26 mouse cellular contexts compared by ENCODE assay signal in the genomic region with DNA sequence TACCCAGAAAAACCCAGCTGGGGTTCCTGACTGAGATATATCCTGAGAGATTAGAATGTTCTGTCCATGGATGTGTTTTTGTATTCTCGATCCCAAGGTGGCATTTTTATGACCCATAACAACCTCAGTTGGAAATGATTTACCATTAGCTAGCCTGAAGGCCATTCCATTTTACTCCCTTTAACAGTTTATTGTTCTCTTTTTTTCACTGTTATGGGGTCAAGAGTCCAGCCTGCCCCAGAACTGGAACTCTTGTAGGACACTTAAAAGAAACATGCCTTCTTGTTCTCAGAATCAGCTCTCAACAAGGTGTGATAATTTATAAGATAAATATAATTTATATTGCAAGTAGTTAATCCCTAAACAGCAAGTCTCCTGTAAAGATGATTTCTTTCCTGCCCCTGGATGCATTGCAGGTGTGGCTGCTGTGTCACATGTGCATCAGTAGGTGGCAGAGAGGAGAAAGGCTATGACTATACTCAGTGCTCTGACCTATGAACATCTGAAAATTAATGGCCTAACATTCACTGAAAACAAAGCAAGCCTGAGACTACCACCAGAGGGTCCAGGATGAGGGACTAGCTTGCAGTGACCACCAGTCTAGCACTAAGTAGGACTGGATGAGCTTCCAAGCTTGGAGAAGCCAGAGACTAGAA.
A peak's percentile ranks its signal among the peaks of the same experiment; 100 is the strongest.
DNase-seq lines count a peak whose midpoint lies in the region; ATAC-seq and TF ChIP-seq lines count a peak whose summit lies in the region.
"Had no signal": no experiment of that assay in that cellular context is flagged by ENCODE, and none has a peak within 500 bp of the region (broad histone marks: within the 10 kb centered on the region; RNA-seq: fewer than 3 reads in every experiment).

No protein-coding gene starts in this region.

- no peak overlapping the region for H3K9ac ChIP-seq in intestine, embryonic 15.5 days
- no peak overlapping the region for H3K9ac ChIP-seq in kidney, embryonic 15.5 days
- H3K9ac ChIP-seq: embryonic facial prominence, embryonic 13.5 days; forebrain, postnatal 0 days; limb, embryonic 12.5 days; lung, embryonic 15.5 days had no signal

- no peak; the same call in 1 of the 2 replicates for TF ChIP-seq CTCF in kidney, adult 2 months (conservative IDR thresholded peaks at IDR 0.05; ENCODE audit: insufficient read depth, insufficient read length, low read depth, low read length)

- H3K9me3 ChIP-seq in intestine, embryonic 15.5 days = no peaks in the 10 kb centered on the region
- H3K9me3 ChIP-seq in kidney, embryonic 15.5 days (replicated peaks) = no peaks in the 10 kb centered on the region
- H3K9me3 ChIP-seq: embryonic facial prominence, embryonic 13.5 days; forebrain, embryonic 10.5 days; hindbrain, embryonic 10.5 days; limb, embryonic 12.5 days; lung, embryonic 15.5 days; midbrain, embryonic 10.5 days had no signal

- no peak overlapping the region for H3K4me2 ChIP-seq in intestine, embryonic 15.5 days (replicated peaks)
- H3K4me2 ChIP-seq in kidney, embryonic 15.5 days = no peak overlapping the region
- H3K4me2 ChIP-seq: embryonic facial prominence, embryonic 13.5 days; limb, embryonic 12.5 days; liver, embryonic 11.5 days; lung, embryonic 15.5 days had no signal

- DNase-seq in kidney, adult 2 months = peak; percentile 78
- DNase-seq in kidney, postnatal 4 days = no peak
- DNase-seq in large intestine, adult 2 months (ENCODE audit: low read depth, low spot score) = peak; percentile 61
- no peak for DNase-seq in right cerebral cortex, postnatal 25 days
- no peak for DNase-seq in testis, postnatal 14 days (ENCODE audit: low spot score)
- DNase-seq: adrenal gland, postnatal 25 days; cerebellum, adult 11-12 months; cerebellum, postnatal 10 days; forebrain, postnatal 0 days; heart, postnatal 14 days; layer of hippocampus, adult 9-11 months; right cerebral cortex, adult 18-20 months; right cerebral cortex, postnatal 4 days; thymus, postnatal 4 days had no signal

- TF ChIP-seq POLR2A in kidney, adult 2 months (IDR thresholded peaks at IDR 0.05; ENCODE audit: low read depth, low read length) = no peak

- H3K36me3 ChIP-seq in kidney, adult 2 months (ENCODE audit: control insufficient read depth, insufficient read depth, low read length) = no peaks in the 10 kb centered on the region
- no peaks in the 10 kb centered on the region for H3K36me3 ChIP-seq in intestine, embryonic 15.5 days
- H3K36me3 ChIP-seq in kidney, embryonic 15.5 days = no peaks in the 10 kb centered on the region
- H3K36me3 ChIP-seq: embryonic facial prominence, embryonic 13.5 days; forebrain, embryonic 10.5 days; hindbrain, embryonic 10.5 days; limb, embryonic 12.5 days; lung, embryonic 15.5 days; midbrain, embryonic 10.5 days had no signal

- no peak overlapping the region for H3K4me3 ChIP-seq in kidney, adult 2 months (ENCODE audit: insufficient read depth, low read depth, low read length)
- H3K4me3 ChIP-seq in intestine, embryonic 15.5 days (replicated peaks) = no peak overlapping the region
- no peak overlapping the region for H3K4me3 ChIP-seq in kidney, embryonic 15.5 days (replicated peaks)
- H3K4me3 ChIP-seq: embryonic facial prominence, embryonic 13.5 days; forebrain, embryonic 10.5 days; hindbrain, embryonic 10.5 days; limb, embryonic 12.5 days; lung, embryonic 15.5 days; midbrain, embryonic 10.5 days had no signal

- no peaks in the 10 kb centered on the region for H3K27me3 ChIP-seq in kidney, adult 2 months (replicated peaks; ENCODE audit: control insufficient read depth, insufficient read depth, low read length)
- no peaks in the 10 kb centered on the region for H3K27me3 ChIP-seq in intestine, embryonic 15.5 days (replicated peaks)
- H3K27me3 ChIP-seq in kidney, embryonic 15.5 days = no peaks in the 10 kb centered on the region
- H3K27me3 ChIP-seq: embryonic facial prominence, embryonic 13.5 days; limb, embryonic 12.5 days; lung, embryonic 15.5 days had no signal

- peak overlapping the region; percentile 68 for H3K27ac ChIP-seq in kidney, adult 2 months (ENCODE audit: insufficient read depth, low read depth, low read length)
- no peak overlapping the region for H3K27ac ChIP-seq in intestine, embryonic 15.5 days
- no peak overlapping the region for H3K27ac ChIP-seq in kidney, embryonic 15.5 days
- H3K27ac ChIP-seq: embryonic facial prominence, embryonic 13.5 days; forebrain, embryonic 10.5 days; hindbrain, embryonic 10.5 days; limb, embryonic 12.5 days; lung, embryonic 15.5 days; midbrain, embryonic 10.5 days; stomach, postnatal 0 days had no signal

- H3K4me1 ChIP-seq in kidney, adult 2 months (ENCODE audit: control insufficient read depth, insufficient read depth, low read length) = peaks cover 9% of the 10 kb centered on the region; the same call in 1 of the 2 replicates
- no peaks in the 10 kb centered on the region for H3K4me1 ChIP-seq in intestine, embryonic 15.5 days (replicated peaks)
- no peaks in the 10 kb centered on the region for H3K4me1 ChIP-seq in kidney, embryonic 15.5 days
- H3K4me1 ChIP-seq: embryonic facial prominence, embryonic 13.5 days; forebrain, embryonic 10.5 days; hindbrain, embryonic 10.5 days; limb, embryonic 12.5 days; lung, embryonic 15.5 days; midbrain, embryonic 10.5 days had no signal

- ATAC-seq in intestine, embryonic 15.5 days = peak; percentile 98
- ATAC-seq in kidney, embryonic 15.5 days (replicated peaks; ENCODE audit: low FRiP score) = peak; percentile 62; the same call in 1 of the 2 replicates
- ATAC-seq: forebrain, postnatal 0 days; hindbrain, embryonic 16.5 days; midbrain, embryonic 16.5 days had no signal

- WGBS in kidney, adult 2 months = 22% methylated on average over 1 of the region's 1 CpGs
- WGBS in intestine, embryonic 15.5 days = 42% methylated on average over 1 of the region's 1 CpGs
- 13% methylated on average over 1 of the region's 1 CpGs for WGBS in kidney, embryonic 15.5 days
- WGBS in large intestine, adult 2 months = 16% methylated on average over 1 of the region's 1 CpGs

Comparison
In these comparisons a context has a peak if more than half of its experiments do, and no peak if none do; other contexts are left out.
1. DNase-seq: peak in kidney, adult 2 months (single experiment) and large intestine, adult 2 months (single experiment); none in kidney, postnatal 4 days (0 of 2), right cerebral cortex, postnatal 25 days (single experiment) and testis, postnatal 14 days (single experiment).